28 mouse cellular contexts compared by ENCODE assay signal in genomic region chr4:84388991-84389390, GRCm38 (mm10).
DNase-seq lines count a peak whose midpoint lies in the region; TF ChIP-seq lines count a peak whose summit lies in the region.
"Had no signal": no experiment of that assay in that cellular context is flagged by ENCODE, and none has a peak within 500 bp of the region (broad histone marks: within the 10 kb centered on the region; RNA-seq: fewer than 3 reads in every experiment).

No protein-coding gene starts in this region.

- H3K27ac ChIP-seq in left cerebral cortex, adult 2 months, result no peak overlapping the region
- H3K27ac ChIP-seq: embryonic facial prominence, embryonic 10.5 days; embryonic facial prominence, embryonic 13.5 days; forebrain, embryonic 12.5 days; forebrain, embryonic 15.5 days; heart, embryonic 15.5 days; hindbrain, embryonic 10.5 days; hindbrain, embryonic 13.5 days had no signal

- DNase-seq in frontal cortex, postnatal 36 days (ENCODE audit: low spot score in 2 of 2), result peak; percentile 9 to 46
- DNase-seq in frontal cortex, postnatal 10 days (ENCODE audit: low spot score in 2 of 2), result no peak
- DNase-seq in left cerebral cortex, adult 9 months (ENCODE audit: low spot score in 2 of 2), result peak; percentile 19 to 43
- DNase-seq in left cerebral cortex, adult 2 months (ENCODE audit: extremely low spot score in 1 of 2, low spot score in 2 of 2), result no peak
- DNase-seq in right cerebral cortex, postnatal 25 days, result peak; percentile 10
- no peak for DNase-seq in right cerebral cortex, postnatal 10 days (ENCODE audit: low spot score in 2 of 2)
- DNase-seq in telencephalon, adult 2 months (ENCODE audit: low read depth, low spot score), result peak; percentile 64
- no peak for DNase-seq in kidney, postnatal 36 days
- DNase-seq: adrenal gland, adult 2 months; adrenal gland, postnatal 14 days; cerebellum, adult 11-12 months; cerebellum, adult 8-10 months; cerebellum, postnatal 10 days; cerebellum, postnatal 36 days; embryo, embryonic 11 days; gastrocnemius, postnatal 25 days; heart, adult 18-20 months; heart, postnatal 10 days; heart, postnatal 36 days had no signal

- no peak overlapping the region for H3K4me3 ChIP-seq in left cerebral cortex, adult 2 months
- H3K4me3 ChIP-seq: embryonic facial prominence, embryonic 10.5 days; embryonic facial prominence, embryonic 13.5 days; erythroblast, embryonic 14.5 days; forebrain, embryonic 12.5 days; forebrain, embryonic 15.5 days; heart, embryonic 12.5 days; heart, embryonic 15.5 days; hindbrain, embryonic 10.5 days; hindbrain, embryonic 13.5 days had no signal

- intact Hi-C loops in left cerebral cortex, adult 2 months (cut with DNase I), result no loop called here

- no peak for TF ChIP-seq CTCF in left cerebral cortex, adult 2 months (IDR thresholded peaks at IDR 0.05)

Comparison
In these comparisons a context has a peak if more than half of its experiments do, and no peak if none do; other contexts are left out.
1. DNase-seq: peak in frontal cortex, postnatal 36 days (2 of 2), left cerebral cortex, adult 9 months (2 of 2), right cerebral cortex, postnatal 25 days (single experiment) and telencephalon, adult 2 months (single experiment); none in frontal cortex, postnatal 10 days (0 of 2), left cerebral cortex, adult 2 months (0 of 2), right cerebral cortex, postnatal 10 days (0 of 2) and kidney, postnatal 36 days (0 of 2).